Mouse (Mus musculus): ENCODE results near the gene Hipk2. TPM values are rescaled to one million over a fixed set of nuclear protein-coding genes. Genes with fewer than 3 reads are reported as not detected.

Hipk2 gene
- polyA plus RNA-seq, 1 experiment from 2014 or later = 33.7 TPM

DNA sequence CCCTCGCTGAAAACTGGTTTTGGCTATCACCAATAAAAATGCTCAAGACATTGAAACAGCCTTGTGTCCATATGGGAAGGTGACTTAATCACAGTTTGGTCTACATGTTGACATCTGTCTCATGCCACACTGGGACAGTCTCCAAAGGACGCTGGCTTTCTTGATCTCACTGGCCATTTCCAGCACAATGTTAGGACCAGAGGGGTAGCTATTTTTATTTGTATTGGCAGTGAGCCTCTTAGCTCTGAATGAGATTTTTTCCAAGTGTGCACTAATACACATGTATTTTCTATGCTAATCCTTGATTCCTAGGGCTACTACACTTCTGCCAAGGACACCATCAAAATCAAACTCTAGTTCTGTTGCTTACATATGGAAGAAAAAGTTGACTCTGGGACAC, 120.8 kb downstream of the Hipk2 start:
- Histone ChIP-seq H3K9me3 (replicated peaks) (no peaks in the 10 kb centered on the region), H3K36me3 (ENCODE audit: poor library complexity, severe bottlenecking) (no peaks in the 10 kb centered on the region), H3K4me2 (no peak overlapping the region), H3K4me3 (no peak overlapping the region), H3K27me3 (no peaks in the 10 kb centered on the region), H3K4me1 (peaks cover 17% of the 10 kb centered on the region), H3K9ac (no peak overlapping the region), H3K27ac (no peak overlapping the region)
- no peak for ATAC-seq
- WGBS = 96% methylated on average over 2 of the region's 2 CpGs

DNA sequence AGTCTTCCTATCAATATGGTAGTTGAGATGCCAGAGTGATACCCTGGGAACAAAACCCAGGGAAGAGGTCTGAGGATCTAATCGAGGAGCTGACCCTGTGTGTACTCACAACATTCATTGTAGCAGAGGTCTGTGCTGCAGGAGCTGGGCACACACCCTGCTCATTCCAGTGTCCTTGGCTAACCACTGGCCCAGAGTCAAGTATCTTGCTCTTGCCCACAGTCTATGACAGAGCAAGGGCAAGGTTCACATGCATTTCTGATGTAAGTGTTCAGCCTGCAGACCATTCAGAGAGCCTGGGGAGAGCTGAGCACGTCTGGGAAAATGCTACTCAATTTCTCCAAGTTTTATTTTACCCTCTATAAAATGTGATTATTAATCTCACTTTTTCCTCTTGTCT, 122.2 kb downstream of the Hipk2 start:
- Histone ChIP-seq H3K27me3 (no peaks in the 10 kb centered on the region), H3K4me1 (0 out of 2 replicates have a peak, but pooled peaks cover 4% of the 10 kb centered on the region), H3K36me3 (ENCODE audit: poor library complexity, severe bottlenecking) (no peaks in the 10 kb centered on the region), H3K9ac (no peak overlapping the region), H3K9me3 (replicated peaks) (no peaks in the 10 kb centered on the region), H3K4me3 (no peak overlapping the region), H3K27ac (no peak overlapping the region), H3K4me2 (no peak overlapping the region)
- ATAC-seq = no peak
- WGBS = 84% methylated on average over 2 of the region's 2 CpGs

DNA sequence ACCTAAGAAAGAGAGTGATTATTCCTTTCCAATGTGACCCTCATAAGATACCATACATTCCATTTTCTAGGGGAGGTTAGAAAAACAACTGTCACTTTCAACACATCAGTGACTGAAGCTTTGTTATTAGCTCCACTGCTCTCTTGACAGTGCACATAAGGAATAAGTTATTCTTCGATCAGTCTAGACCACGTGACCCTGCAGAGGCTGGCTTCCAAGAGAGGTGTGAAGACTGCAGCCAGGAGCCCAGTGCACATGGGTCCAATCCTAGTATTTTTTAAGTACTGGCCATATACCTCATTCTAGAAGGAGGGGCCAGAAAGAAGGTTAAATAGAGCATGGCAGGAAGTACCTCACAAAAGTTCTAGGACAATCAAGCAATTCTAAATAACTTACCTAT, 122.9 kb downstream of the Hipk2 start:
- H3K27ac ChIP-seq = no peak overlapping the region
- H3K36me3 ChIP-seq (ENCODE audit: poor library complexity, severe bottlenecking) = no peaks in the 10 kb centered on the region
- 80% methylated on average over 2 of the region's 2 CpGs for WGBS
- no peaks in the 10 kb centered on the region for H3K27me3 ChIP-seq
- H3K9ac ChIP-seq = no peak overlapping the region
- no peak overlapping the region for H3K4me3 ChIP-seq
- H3K4me2 ChIP-seq = no peak overlapping the region
- 0 out of 2 replicates have a peak, but pooled peaks cover 4% of the 10 kb centered on the region for H3K4me1 ChIP-seq
- H3K9me3 ChIP-seq (replicated peaks) = no peaks in the 10 kb centered on the region
- ATAC-seq = no peak

DNA sequence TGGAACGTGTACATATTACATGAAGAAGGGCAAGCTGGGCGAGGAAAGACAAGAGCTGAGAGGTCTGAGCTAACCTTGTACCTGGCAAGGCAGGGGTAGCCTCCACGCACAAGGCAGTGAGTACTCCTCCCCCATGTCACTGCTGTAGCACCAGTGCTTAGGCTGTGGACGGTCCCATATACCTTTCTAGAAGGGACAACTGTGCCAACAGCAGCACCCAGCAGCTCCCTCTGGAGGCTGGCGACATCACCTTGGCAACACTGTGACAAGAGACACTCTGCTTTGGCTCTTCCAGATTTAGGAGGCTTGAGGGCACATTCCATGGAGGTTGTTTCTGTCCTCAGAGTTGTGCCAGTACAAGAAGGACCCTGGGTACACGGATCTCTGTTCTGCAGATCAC, 123.5 kb downstream of the Hipk2 start:
- H3K4me3 ChIP-seq = no peak overlapping the region
- H3K4me2 ChIP-seq = no peak overlapping the region
- 0 out of 2 replicates have a peak, but pooled peaks cover 4% of the 10 kb centered on the region for H3K4me1 ChIP-seq
- WGBS = 83% methylated on average over 6 of the region's 6 CpGs
- no peaks in the 10 kb centered on the region for H3K36me3 ChIP-seq (ENCODE audit: poor library complexity, severe bottlenecking)
- H3K27ac ChIP-seq = no peak overlapping the region
- no peaks in the 10 kb centered on the region for H3K9me3 ChIP-seq (replicated peaks)
- H3K9ac ChIP-seq = no peak overlapping the region
- no peaks in the 10 kb centered on the region for H3K27me3 ChIP-seq
- ATAC-seq = no peak

DNA sequence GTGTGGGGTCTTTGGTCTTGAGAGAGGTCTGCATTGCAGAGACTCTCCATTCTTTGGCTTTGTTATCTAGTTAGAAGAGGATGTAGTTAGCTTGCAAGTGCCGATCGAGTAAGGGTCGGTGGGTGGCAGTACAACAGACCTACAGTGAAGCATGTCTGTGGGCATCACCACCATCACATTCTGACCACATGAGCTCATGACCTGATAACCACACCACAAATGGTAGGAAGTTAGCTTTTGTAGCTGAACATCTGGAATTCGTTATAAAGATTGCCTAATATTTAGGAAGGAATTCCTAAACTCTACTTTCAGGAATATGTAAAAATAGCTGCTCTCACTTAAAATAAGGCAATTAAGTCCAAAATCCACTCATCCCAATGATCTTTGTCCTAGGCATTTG, 127.9 kb downstream of the Hipk2 start:
- no peak overlapping the region for H3K27ac ChIP-seq
- no peak overlapping the region for H3K4me2 ChIP-seq
- no peak overlapping the region for H3K4me3 ChIP-seq
- no peak overlapping the region for H3K9ac ChIP-seq
- 91% methylated on average over 4 of the region's 4 CpGs for WGBS
- H3K4me1 ChIP-seq = 0 out of 2 replicates have a peak, but pooled peaks cover 4% of the 10 kb centered on the region
- no peaks in the 10 kb centered on the region for H3K27me3 ChIP-seq
- no peaks in the 10 kb centered on the region for H3K9me3 ChIP-seq (replicated peaks)
- peaks cover 33% of the 10 kb centered on the region for H3K36me3 ChIP-seq (ENCODE audit: poor library complexity, severe bottlenecking)
- no peak for ATAC-seq

DNA sequence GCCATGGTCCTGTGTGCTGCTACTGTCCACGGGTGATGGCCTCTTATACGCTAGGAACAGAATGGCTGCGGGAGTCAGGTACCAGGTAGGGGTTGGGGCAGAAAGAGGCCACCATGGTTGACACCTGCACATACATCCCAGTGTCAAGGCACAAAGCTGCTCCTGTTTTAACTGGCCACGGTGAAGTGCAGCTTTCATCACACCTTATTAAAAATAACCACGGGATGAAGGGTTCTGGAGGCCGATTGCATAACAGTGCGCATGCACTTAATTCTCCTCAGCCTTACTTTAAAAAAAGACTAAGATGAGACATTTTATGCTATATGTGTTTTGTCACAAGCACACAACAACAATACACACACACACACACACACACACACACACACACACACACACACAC, 132.6 kb downstream of the Hipk2 start:
- H3K4me3 ChIP-seq = no peak overlapping the region
- WGBS = 97% methylated on average over 7 of the region's 7 CpGs
- H3K27ac ChIP-seq = no peak overlapping the region
- H3K4me2 ChIP-seq = no peak overlapping the region
- H3K9ac ChIP-seq = no peak overlapping the region
- no peaks in the 10 kb centered on the region for H3K27me3 ChIP-seq
- no peaks in the 10 kb centered on the region for H3K4me1 ChIP-seq
- H3K9me3 ChIP-seq (replicated peaks) = no peaks in the 10 kb centered on the region
- peaks cover 73% of the 10 kb centered on the region for H3K36me3 ChIP-seq (ENCODE audit: poor library complexity, severe bottlenecking)
- ATAC-seq = no peak

DNA sequence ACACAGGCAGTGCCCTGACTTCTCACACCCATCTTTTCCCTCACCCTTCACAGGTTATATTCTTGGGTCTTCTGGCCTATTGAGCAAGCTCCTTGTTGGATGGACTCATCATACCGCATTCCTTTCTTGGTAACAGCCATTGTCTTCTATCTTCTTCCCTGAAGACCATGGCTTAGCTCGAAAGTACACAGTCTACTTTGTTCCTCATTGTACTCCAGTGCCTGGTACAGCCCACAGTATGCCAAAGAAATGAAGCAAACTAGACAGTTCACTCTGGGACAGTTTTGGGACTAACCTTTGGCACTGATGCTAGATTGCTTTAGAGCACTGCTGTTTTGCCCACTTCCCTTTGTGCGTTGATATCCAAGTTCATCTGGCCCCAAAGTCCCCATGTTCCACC, 133.5 kb downstream of the Hipk2 start:
- Histone ChIP-seq H3K36me3 (ENCODE audit: poor library complexity, severe bottlenecking) (peaks cover 81% of the 10 kb centered on the region), H3K4me3 (no peak overlapping the region), H3K4me2 (no peak overlapping the region), H3K9ac (no peak overlapping the region), H3K9me3 (replicated peaks) (no peaks in the 10 kb centered on the region), H3K4me1 (no peaks in the 10 kb centered on the region), H3K27me3 (no peaks in the 10 kb centered on the region), H3K27ac (no peak overlapping the region)
- no peak for ATAC-seq
- WGBS = 97% methylated on average over 3 of the region's 3 CpGs

DNA sequence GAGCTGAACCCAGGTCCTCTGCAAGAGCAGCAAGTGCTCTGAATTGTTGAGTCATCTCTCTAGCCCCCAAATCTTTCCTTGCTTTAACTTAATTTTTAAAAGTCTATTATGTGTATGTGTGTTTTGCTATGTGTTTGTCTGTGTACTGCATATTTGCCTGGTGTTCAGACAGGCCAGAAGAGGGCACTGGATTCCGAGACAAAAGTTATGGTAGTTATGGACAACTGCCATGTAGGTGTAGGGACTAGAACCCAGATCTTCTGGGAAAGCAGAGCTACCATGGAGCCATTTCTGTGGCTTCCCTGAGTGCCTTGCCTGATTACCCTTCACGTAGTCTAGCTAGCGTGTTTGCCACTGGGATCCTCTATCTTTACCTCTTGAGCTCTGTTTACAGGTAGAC, 134.9 kb downstream of the Hipk2 start:
- Histone ChIP-seq H3K4me2 (no peak overlapping the region), H3K27me3 (no peaks in the 10 kb centered on the region), H3K4me1 (no peaks in the 10 kb centered on the region), H3K27ac (no peak overlapping the region), H3K36me3 (ENCODE audit: poor library complexity, severe bottlenecking) (peaks cover 86% of the 10 kb centered on the region), H3K9ac (no peak overlapping the region), H3K9me3 (replicated peaks) (no peaks in the 10 kb centered on the region), H3K4me3 (no peak overlapping the region)
- no peak for ATAC-seq
- 96% methylated on average over 3 of the region's 3 CpGs for WGBS

DNA sequence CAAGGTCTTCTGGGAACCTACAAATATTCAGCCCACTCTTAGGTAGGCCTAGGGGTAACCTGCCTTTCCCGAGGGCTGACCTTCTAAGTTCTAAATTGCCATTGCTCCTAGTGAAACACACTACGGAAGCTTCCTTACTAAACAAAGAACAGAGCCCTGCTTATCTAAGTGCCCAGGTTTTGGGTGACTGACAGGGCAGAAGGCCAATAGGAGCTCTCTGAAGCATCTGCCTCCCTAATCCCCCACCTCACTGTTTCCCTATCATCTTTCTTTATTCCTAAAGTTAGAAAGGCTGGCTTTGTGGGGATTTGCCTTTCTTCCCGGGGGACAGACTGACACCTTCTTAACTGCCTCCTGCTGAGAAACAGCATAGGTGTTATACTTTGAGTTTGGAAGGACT, 136.7 kb downstream of the Hipk2 start:
- 58% methylated on average over 3 of the region's 3 CpGs for WGBS
- peaks cover 86% of the 10 kb centered on the region for H3K36me3 ChIP-seq (ENCODE audit: poor library complexity, severe bottlenecking)

DNA sequence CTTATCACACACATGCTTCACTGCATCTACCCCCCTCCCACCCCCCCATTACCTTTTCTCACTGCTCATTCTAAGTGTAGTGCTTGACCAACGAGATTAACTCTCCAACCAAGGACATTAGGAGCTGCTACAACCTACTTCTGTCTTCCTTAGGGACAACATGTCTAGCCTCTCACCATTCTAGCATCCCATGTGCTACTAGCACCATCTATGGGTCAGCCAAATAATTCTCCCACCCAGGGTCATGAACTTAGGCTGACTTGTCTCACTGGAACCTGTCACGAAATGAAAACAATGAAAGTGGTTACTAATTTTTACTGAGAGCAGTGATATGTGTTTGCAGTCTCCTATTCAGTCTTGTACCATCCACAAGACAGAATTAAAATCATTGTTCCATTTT, 138.2 kb downstream of the Hipk2 start:
- peaks cover 85% of the 10 kb centered on the region for H3K36me3 ChIP-seq (ENCODE audit: poor library complexity, severe bottlenecking)

More for the DNA sequence above, 136.7 kb downstream of the Hipk2 start:
- no peak overlapping the region for H3K9ac ChIP-seq
- H3K4me1 ChIP-seq = no peaks in the 10 kb centered on the region
- no peak for ATAC-seq
- no peak overlapping the region for H3K4me3 ChIP-seq
- no peaks in the 10 kb centered on the region for H3K27me3 ChIP-seq
- no peak overlapping the region for H3K27ac ChIP-seq
- H3K4me2 ChIP-seq = no peak overlapping the region
- no peaks in the 10 kb centered on the region for H3K9me3 ChIP-seq (replicated peaks)

DNA sequence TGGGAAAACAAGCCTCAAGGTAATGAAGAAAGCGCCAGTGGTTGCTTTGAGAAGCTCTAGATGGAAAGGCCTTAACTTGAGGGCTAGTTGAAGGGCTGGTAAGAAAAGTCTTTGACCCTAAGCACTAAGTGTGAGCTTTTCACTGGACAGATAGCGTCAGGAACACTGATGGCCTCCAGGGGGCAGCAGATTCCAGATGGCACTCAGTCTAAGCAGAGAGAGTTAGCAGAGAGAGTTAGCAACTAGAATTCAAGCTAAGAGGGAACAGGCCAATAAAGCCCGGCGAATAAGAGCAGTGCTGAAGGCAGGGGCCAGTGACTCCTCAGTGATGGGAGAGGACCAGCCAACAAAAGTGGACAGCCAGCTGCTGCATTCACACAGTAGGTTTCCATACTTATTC, 139.7 kb downstream of the Hipk2 start:
- H3K9me3 ChIP-seq (replicated peaks) = no peaks in the 10 kb centered on the region
- no peak overlapping the region for H3K4me2 ChIP-seq
- peak; percentile 89 for ATAC-seq
- 23% methylated on average over 4 of the region's 4 CpGs for WGBS
- no peaks in the 10 kb centered on the region for H3K27me3 ChIP-seq
- no peak overlapping the region for H3K4me3 ChIP-seq
- no peaks in the 10 kb centered on the region for H3K4me1 ChIP-seq
- H3K9ac ChIP-seq = no peak overlapping the region
- no peak overlapping the region for H3K27ac ChIP-seq
- peaks cover 81% of the 10 kb centered on the region for H3K36me3 ChIP-seq (ENCODE audit: poor library complexity, severe bottlenecking)

More for the DNA sequence above, 138.2 kb downstream of the Hipk2 start:
- Histone ChIP-seq H3K9ac (no peak overlapping the region), H3K4me1 (no peaks in the 10 kb centered on the region), H3K27ac (no peak overlapping the region), H3K4me2 (no peak overlapping the region), H3K27me3 (no peaks in the 10 kb centered on the region), H3K4me3 (no peak overlapping the region), H3K9me3 (replicated peaks) (no peaks in the 10 kb centered on the region)
- WGBS = 51% methylated on average over 2 of the region's 2 CpGs
- no peak for ATAC-seq

DNA sequence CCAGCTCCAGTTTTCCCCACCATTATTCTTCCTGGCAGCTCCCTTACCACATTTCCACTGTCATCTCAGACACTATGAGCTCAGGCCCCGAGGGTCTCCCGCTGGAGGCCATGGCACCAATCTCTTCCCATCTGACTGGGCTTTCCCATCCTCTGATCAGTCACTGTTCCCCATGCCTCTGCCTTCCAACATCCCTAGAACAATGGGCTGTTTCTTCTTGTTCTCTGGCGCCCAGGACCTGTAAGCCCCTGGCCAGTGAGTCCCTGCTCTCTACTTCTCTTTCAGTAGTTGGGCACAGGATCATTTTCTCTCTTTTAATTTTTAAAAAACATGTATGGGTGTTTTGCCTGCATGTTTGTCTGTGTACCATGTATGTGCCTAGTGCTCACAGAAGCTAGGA, 143.3 kb downstream of the Hipk2 start:
- Histone ChIP-seq H3K27me3 (no peaks in the 10 kb centered on the region), H3K36me3 (ENCODE audit: poor library complexity, severe bottlenecking) (peaks cover 83% of the 10 kb centered on the region), H3K9me3 (replicated peaks) (no peaks in the 10 kb centered on the region), H3K4me2 (no peak overlapping the region), H3K4me1 (peaks cover 12% of the 10 kb centered on the region), H3K4me3 (no peak overlapping the region), H3K27ac (no peak overlapping the region), H3K9ac (no peak overlapping the region)
- no peak for ATAC-seq
- 79% methylated on average over 3 of the region's 3 CpGs for whole genome bisulfite sequencing
